Mouse (Mus musculus) gastrocnemius, postnatal 36 days (tissue): ENCODE results near the gene Btbd35f8. TPM values are rescaled to one million over a fixed set of nuclear protein-coding genes. Genes with fewer than 3 reads are reported as not detected.
"Not testable (repeated sequence)": the region's sequence is repeated elsewhere in the genome, so short reads cannot be mapped to it uniquely, and the experiment has no call there.

Source experiments
- DNase-seq, 2 experiments: peaks; one replicate each; pipeline ENCODE4 v3.0.0; 2022
- intact Hi-C: fragments of 180-260 bp; cut with DNase I; formaldehyde crosslinking; loops from one replicate; pipeline ENCODE4 v1.15.1; 2025
- long read RNA-seq, 2 experiments: library from polyadenylated mRNA; stranded (forward); transcript quantifications; one replicate each; pipeline ENCODE4 v2.0.0; 2021
- total RNA-seq, 2 experiments: library from RNA; stranded (reverse); gene quantifications; 2 replicates each; pipeline ENCODE4 v1.2.3; 2021

Btbd35f8 gene
- total RNA-seq, result not detected
- long read RNA-seq, experiment 1, result 0 reads
- long read RNA-seq, experiment 2, result 0 reads

- intact Hi-C loops, DNase-seq: not testable (repeated sequence)
Observed at GRCm38 (mm10) chrX:34450224-34450623, at the start of gene Btbd35f8. Gene Btbd35f8 (plus strand): TSS chrX:34450524.

Other genes with a start within 250 kb of the Btbd35f8 start
- gene Spin2g, start 211.8 kb upstream of the Btbd35f8 start, total RNA-seq, result not detected